Comparison of ENCODE assay signal across 28 mouse cellular contexts in the genomic region with DNA sequence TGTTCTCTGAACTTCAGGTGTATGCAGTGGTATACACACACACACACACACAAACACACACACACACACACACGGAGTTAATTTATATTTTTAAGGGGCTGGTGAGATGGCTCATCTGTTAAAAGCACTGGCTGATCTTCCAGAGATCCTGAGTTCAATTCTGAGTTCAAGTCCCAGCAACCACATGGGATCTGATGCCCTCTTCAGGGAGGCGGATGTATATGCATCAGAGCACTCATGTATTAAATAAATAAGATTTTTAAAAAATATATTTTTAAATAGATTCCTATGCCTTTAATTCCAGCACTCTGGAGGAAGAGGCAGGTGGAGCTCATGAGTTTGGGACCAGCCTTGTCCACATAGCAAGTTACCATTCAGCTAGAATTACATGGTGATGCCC. TPM values are rescaled to one million over a fixed set of nuclear protein-coding genes. Genes with fewer than 3 reads are reported as not detected.
DNase-seq lines count a peak whose midpoint lies in the region; TF ChIP-seq lines count a peak whose summit lies in the region.
"Had no signal": no experiment of that assay in that cellular context is flagged by ENCODE, and none has a peak within 500 bp of the region (broad histone marks: within the 10 kb centered on the region; RNA-seq: fewer than 3 reads in every experiment).

No protein-coding gene starts in this region.

- no peaks in the 10 kb centered on the region for H3K36me3 ChIP-seq in MEL (ENCODE audit: control insufficient read depth in 1 of 2, insufficient read depth in 2 of 2, low read length in 2 of 2)
- H3K36me3 ChIP-seq: embryonic facial prominence, embryonic 10.5 days; embryonic facial prominence, embryonic 13.5 days; forebrain, embryonic 12.5 days; forebrain, embryonic 15.5 days; heart, embryonic 10.5 days; heart, embryonic 13.5 days had no signal

- H3K4me1 ChIP-seq in MEL (ENCODE audit: control insufficient read depth in 1 of 2, insufficient read depth in 2 of 2, low read length in 2 of 2): no peaks in the 10 kb centered on the region
- H3K4me1 ChIP-seq: embryonic facial prominence, embryonic 13.5 days; forebrain, embryonic 12.5 days; forebrain, embryonic 15.5 days; heart, embryonic 10.5 days; heart, embryonic 13.5 days had no signal

- no peak for TF ChIP-seq EP300 in MEL (IDR thresholded peaks at IDR 0.05; ENCODE audit: low read depth in 1 of 2, low read length in 2 of 2)

- TF ChIP-seq POLR2A in MEL (IDR thresholded peaks at IDR 0.05; ENCODE audit: control insufficient read depth in 1 of 2, insufficient read depth in 1 of 2, low read depth in 1 of 2, low read length in 2 of 2, poor library complexity in 1 of 2): no peak

- no peaks in the 10 kb centered on the region for H3K79me2 ChIP-seq in MEL (ENCODE audit: control insufficient read depth, insufficient read depth, low read length, poor library complexity)

- H3K4me3 ChIP-seq in gastrocnemius, adult 2 months: no peak overlapping the region
- no peak overlapping the region for H3K4me3 ChIP-seq in layer of hippocampus, adult 2 months
- H3K4me3 ChIP-seq in MEL (ENCODE audit: control insufficient read depth in 1 of 2, insufficient read depth in 1 of 2, low read depth in 2 of 2, low read length in 2 of 2): no peak overlapping the region
- H3K4me3 ChIP-seq: embryonic facial prominence, embryonic 10.5 days; embryonic facial prominence, embryonic 13.5 days; erythroblast, embryonic 14.5 days; forebrain, embryonic 12.5 days; forebrain, embryonic 15.5 days; heart, embryonic 10.5 days; heart, embryonic 13.5 days had no signal

- no peak overlapping the region for H3K9ac ChIP-seq in MEL (ENCODE audit: control insufficient read depth, low read depth, low read length, poor library complexity, severe bottlenecking)
- H3K9ac ChIP-seq: embryonic facial prominence, embryonic 13.5 days; forebrain, embryonic 12.5 days; forebrain, embryonic 15.5 days; heart, embryonic 13.5 days; hindbrain, embryonic 14.5 days had no signal

- TF ChIP-seq RAD21 in MEL (IDR thresholded peaks at IDR 0.05; ENCODE audit: low read depth, low read length): peak; percentile 38

- no peaks in the 10 kb centered on the region for H3K9me3 ChIP-seq in MEL (replicated peaks; ENCODE audit: insufficient read depth, low read length)
- H3K9me3 ChIP-seq: embryonic facial prominence, embryonic 10.5 days; embryonic facial prominence, embryonic 13.5 days; forebrain, embryonic 12.5 days; forebrain, embryonic 15.5 days; heart, embryonic 10.5 days; heart, embryonic 13.5 days had no signal

- H3K27me3 ChIP-seq in MEL (ENCODE audit: control insufficient read depth in 1 of 2, insufficient read depth in 2 of 2, low read length in 2 of 2): no peaks in the 10 kb centered on the region
- H3K27me3 ChIP-seq: embryonic facial prominence, embryonic 13.5 days; forebrain, embryonic 12.5 days; forebrain, embryonic 15.5 days; heart, embryonic 13.5 days had no signal

- intact Hi-C loops in gastrocnemius, adult 2 months (cut with DNase I): no loop called here

- no peak overlapping the region for H3K27ac ChIP-seq in gastrocnemius, adult 2 months
- H3K27ac ChIP-seq in layer of hippocampus, adult 2 months: no peak overlapping the region
- H3K27ac ChIP-seq in MEL (ENCODE audit: control insufficient read depth, low read depth, low read length): no peak overlapping the region
- H3K27ac ChIP-seq: embryonic facial prominence, embryonic 10.5 days; embryonic facial prominence, embryonic 13.5 days; forebrain, embryonic 12.5 days; forebrain, embryonic 15.5 days; heart, embryonic 10.5 days; heart, embryonic 13.5 days; hindbrain, embryonic 14.5 days; hindbrain, postnatal 0 days had no signal

- no peak for DNase-seq in gastrocnemius, adult 2 months
- DNase-seq in gastrocnemius, postnatal 4 days (ENCODE audit: low spot score in 2 of 2): no peak
- DNase-seq in layer of hippocampus, adult 2 months (ENCODE audit: low spot score in 2 of 2): no peak
- DNase-seq in layer of hippocampus, postnatal 10 days (ENCODE audit: low spot score in 2 of 2): no peak
- DNase-seq in MEL (ENCODE audit: low read depth, low spot score) (no peak), MN1 (ENCODE audit: low spot score) (no peak)
- no peak for DNase-seq in lung, postnatal 14 days
- DNase-seq: adrenal gland, adult 2 months; adrenal gland, postnatal 14 days; B cell, adult 2 months; cerebellum, adult 11 months; cerebellum, adult 2 months; cerebellum, postnatal 36 days; embryo, embryonic 11 days; gastrocnemius, postnatal 10 days; gastrocnemius, postnatal 36 days; heart, adult 11 months; heart, postnatal 14 days; heart, postnatal 4 days had no signal

- TF ChIP-seq CTCF in gastrocnemius, adult 2 months (IDR thresholded peaks at IDR 0.05): peak; percentile 37
- peak; percentile 58 for TF ChIP-seq CTCF in layer of hippocampus, adult 2 months (conservative IDR thresholded peaks at IDR 0.05)
- peak in 1 of 3 experiments; percentile 37; a peak in 2 of 6 replicates for TF ChIP-seq CTCF in MEL (IDR thresholded peaks at IDR 0.05 in 2 of 3, conservative IDR thresholded peaks at IDR 0.05 in 1 of 3; ENCODE audit: control insufficient read depth in 1 of 3, insufficient read depth in 1 of 3, low read depth in 2 of 3, low read length in 3 of 3, poor library complexity in 1 of 3, severe bottlenecking in 1 of 3)

TF ChIP-seq in MEL, 35 proteins besides CTCF, POLR2A, EP300 and RAD21:
- TF ChIP-seq TCF12 (IDR thresholded peaks at IDR 0.05; ENCODE audit: low read depth, low read length) (no peak), ZC3H11A (IDR thresholded peaks at IDR 0.05; ENCODE audit: low read depth, low read length) (peak; percentile 21; the same call in 1 of the 2 replicates), ZMIZ1 (IDR thresholded peaks at IDR 0.05; ENCODE audit: low read depth, low read length) (no peak)

RNA-seq across cellular contexts. Expression of gene Ak4, which starts 46.8 kb away (rescaled TPM):
- 1 to 10 TPM in 1 of 2 experiments, under 1 TPM in 1; 0.61 to 7.8 TPM for total RNA-seq in gastrocnemius, adult 2 months (2021)
- 10 to 100 TPM in 1 of 2 experiments, 1 to 10 TPM in 1; 6.2 to 10.1 TPM for total RNA-seq in gastrocnemius, postnatal 4 days (2021)
- 10 to 100 TPM; 63.0 to 63.2 TPM for total RNA-seq in layer of hippocampus, adult 2 months (2021)
- total RNA-seq in layer of hippocampus, postnatal 10 days (2021): 10 to 100 TPM; 41.8 to 47.5 TPM
- total RNA-seq in MEL (2012; rRNA removed): 18.3 and 21.2 TPM in 2 replicates
- 10 to 100 TPM in 1 of 2 experiments, not detected in 1; 25.4 TPM for polyA plus RNA-seq in MEL (2012; ENCODE audit: insufficient read depth in 1 of 2, insufficient read length in 2 of 2, low read depth in 1 of 2, low replicate concordance in 2 of 2, missing spikeins in 1 of 2)
